In the genomic region with DNA sequence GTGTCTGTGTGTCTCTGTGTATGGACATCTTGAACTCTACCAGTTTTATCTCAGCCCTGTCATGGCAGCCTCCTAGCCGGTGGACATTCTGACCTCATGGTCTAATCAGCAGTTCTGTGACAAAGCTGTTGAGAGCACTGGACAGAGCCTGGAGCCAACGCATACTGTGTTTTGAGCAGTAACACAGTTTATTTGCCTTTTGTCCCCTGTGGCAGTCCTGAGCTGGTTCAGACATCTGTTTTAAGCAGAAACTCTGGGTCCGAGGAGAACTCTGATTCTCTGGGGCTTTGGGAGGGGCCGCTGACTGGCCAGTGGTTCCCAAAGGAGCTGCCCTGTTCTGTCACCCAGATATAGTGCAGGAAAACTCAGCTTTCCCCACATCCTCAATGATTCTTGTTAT, we compare ENCODE assay signal across 26 mouse cellular contexts. TPM values are rescaled to one million over a fixed set of nuclear protein-coding genes. Genes with fewer than 3 reads are reported as not detected.
DNase-seq lines count a peak whose midpoint lies in the region; ATAC-seq and TF ChIP-seq lines count a peak whose summit lies in the region.
"Had no signal": no experiment of that assay in that cellular context is flagged by ENCODE, and none has a peak within 500 bp of the region (broad histone marks: within the 10 kb centered on the region; RNA-seq: fewer than 3 reads in every experiment).

No protein-coding gene starts in this region.

- H3K27ac ChIP-seq in heart, embryonic 10.5 days = no peak overlapping the region
- peak overlapping the region; percentile 31 for H3K27ac ChIP-seq in heart, embryonic 12.5 days (ENCODE audit: poor library complexity, severe bottlenecking)
- no peak overlapping the region for H3K27ac ChIP-seq in kidney, adult 2 months (ENCODE audit: insufficient read depth, low read depth, low read length)
- H3K27ac ChIP-seq: embryonic facial prominence, embryonic 10.5 days; embryonic facial prominence, embryonic 13.5 days; forebrain, embryonic 12.5 days; forebrain, embryonic 15.5 days; heart, adult 2 months; hindbrain, embryonic 12.5 days; hindbrain, embryonic 15.5 days had no signal

- no peaks in the 10 kb centered on the region for H3K36me3 ChIP-seq in heart, embryonic 10.5 days
- no peaks in the 10 kb centered on the region for H3K36me3 ChIP-seq in heart, embryonic 12.5 days
- no peaks in the 10 kb centered on the region for H3K36me3 ChIP-seq in kidney, adult 2 months (ENCODE audit: control insufficient read depth, insufficient read depth, low read length)
- H3K36me3 ChIP-seq: embryonic facial prominence, embryonic 10.5 days; embryonic facial prominence, embryonic 13.5 days; forebrain, embryonic 12.5 days; forebrain, embryonic 15.5 days; hindbrain, embryonic 12.5 days; hindbrain, embryonic 15.5 days had no signal

- no peak for ATAC-seq in heart, embryonic 12.5 days (ENCODE audit: insufficient number of reproducible peaks, low FRiP score)
- ATAC-seq: activated CD4-positive, CD25-positive, alpha-beta regulatory T cell, adult 4 months; forebrain, embryonic 15.5 days; intestine, postnatal 0 days had no signal

- TF ChIP-seq POLR2A in kidney, adult 2 months (IDR thresholded peaks at IDR 0.05; ENCODE audit: low read depth, low read length) = no peak

- peaks cover 5% of the 10 kb centered on the region for H3K4me1 ChIP-seq in heart, embryonic 10.5 days
- H3K4me1 ChIP-seq in heart, embryonic 12.5 days (replicated peaks) = peaks cover 16% of the 10 kb centered on the region
- H3K4me1 ChIP-seq in kidney, adult 2 months (ENCODE audit: control insufficient read depth, insufficient read depth, low read length) = no peaks in the 10 kb centered on the region
- H3K4me1 ChIP-seq: embryonic facial prominence, embryonic 10.5 days; embryonic facial prominence, embryonic 13.5 days; forebrain, embryonic 15.5 days; hindbrain, embryonic 15.5 days had no signal

- no peak overlapping the region for H3K4me2 ChIP-seq in heart, embryonic 12.5 days
- H3K4me2 ChIP-seq: embryonic facial prominence, embryonic 13.5 days; forebrain, embryonic 12.5 days; forebrain, embryonic 15.5 days; hindbrain, embryonic 12.5 days; hindbrain, embryonic 15.5 days had no signal

- H3K4me3 ChIP-seq in heart, embryonic 10.5 days = no peak overlapping the region
- H3K4me3 ChIP-seq in heart, embryonic 12.5 days = no peak overlapping the region
- H3K4me3 ChIP-seq in kidney, adult 2 months (ENCODE audit: insufficient read depth, low read depth, low read length) = no peak overlapping the region
- H3K4me3 ChIP-seq: embryonic facial prominence, embryonic 10.5 days; embryonic facial prominence, embryonic 13.5 days; erythroblast, embryonic 14.5 days; forebrain, embryonic 12.5 days; forebrain, embryonic 15.5 days; heart, adult 2 months; hindbrain, embryonic 12.5 days; hindbrain, embryonic 15.5 days had no signal

- intact Hi-C loops in gastrocnemius, postnatal 36 days (cut with DNase I) = loop anchor here (10.0 kb wide), 1 partner anchor 51 kb away; no protein-coding TSS in a partner anchor
- intact Hi-C loops in heart, postnatal 14 days (cut with DNase I) = loop anchor here (10.0 kb wide), 4 partner anchors 51 to 249 kb away; partner anchors contain the start of genes Serinc3 and Ttpal

- DNase-seq in gastrocnemius, postnatal 25 days = peak; percentile 17
- no peak for DNase-seq in gastrocnemius, postnatal 36 days
- peak; percentile 34 to 56 for DNase-seq in heart, adult 9 months (ENCODE audit: low spot score in 2 of 2)
- no peak for DNase-seq in heart, embryonic 10.5 days (ENCODE audit: low spot score)
- DNase-seq in heart, postnatal 14 days = peak; percentile 18 to 20
- DNase-seq in right cerebral cortex, adult 2 months (ENCODE audit: low spot score in 2 of 2) = no peak
- no peak for DNase-seq in kidney, adult 2 months
- DNase-seq: adrenal gland, adult 8-10 months; adrenal gland, postnatal 25 days; cerebellum, adult 11-12 months; cerebellum, adult 8-10 months; cerebellum, postnatal 10 days; cerebellum, postnatal 36 days; embryo, embryonic 11 days had no signal

- H3K9me3 ChIP-seq in heart, embryonic 10.5 days = no peaks in the 10 kb centered on the region
- H3K9me3 ChIP-seq in heart, embryonic 12.5 days (replicated peaks) = no peaks in the 10 kb centered on the region
- H3K9me3 ChIP-seq: embryonic facial prominence, embryonic 10.5 days; embryonic facial prominence, embryonic 13.5 days; forebrain, embryonic 12.5 days; forebrain, embryonic 15.5 days; hindbrain, embryonic 12.5 days; hindbrain, embryonic 15.5 days had no signal

- H3K27me3 ChIP-seq in heart, embryonic 10.5 days (ENCODE audit: insufficient read depth, poor library complexity, severe bottlenecking) = peaks cover 17% of the 10 kb centered on the region; the same call in 1 of the 2 replicates
- peaks cover 8% of the 10 kb centered on the region for H3K27me3 ChIP-seq in heart, embryonic 12.5 days (replicated peaks)
- no peaks in the 10 kb centered on the region for H3K27me3 ChIP-seq in kidney, adult 2 months (replicated peaks; ENCODE audit: control insufficient read depth, insufficient read depth, low read length)
- H3K27me3 ChIP-seq: embryonic facial prominence, embryonic 13.5 days; forebrain, embryonic 12.5 days; forebrain, embryonic 15.5 days; hindbrain, embryonic 15.5 days had no signal

- TF ChIP-seq CTCF in kidney, adult 2 months (conservative IDR thresholded peaks at IDR 0.05; ENCODE audit: insufficient read depth, insufficient read length, low read depth, low read length) = no peak

- 46% methylated on average over 4 of the region's 4 CpGs for WGBS in heart, embryonic 10.5 days
- WGBS in heart, embryonic 12.5 days = 26% methylated on average over 4 of the region's 4 CpGs
- 50% methylated on average over 4 of the region's 4 CpGs for WGBS in kidney, adult 2 months

- no peak overlapping the region for H3K9ac ChIP-seq in heart, embryonic 12.5 days
- H3K9ac ChIP-seq: embryonic facial prominence, embryonic 13.5 days; forebrain, embryonic 12.5 days; forebrain, embryonic 15.5 days; hindbrain, embryonic 12.5 days; hindbrain, embryonic 15.5 days had no signal

RNA-seq across cellular contexts. Expression of gene Ada, which starts 33.9 kb away (rescaled TPM):
- 1 to 10 TPM in 1 of 2 experiments, under 1 TPM in 1; 0.20 to 1.0 TPM for total RNA-seq in gastrocnemius, postnatal 25 days (2021)
- total RNA-seq in gastrocnemius, postnatal 36 days (2021) = under 1 TPM; 0.25 to 0.79 TPM
- 5.1 and 8.2 TPM in 2 replicates for polyA plus RNA-seq in heart, embryonic 10.5 days (2016; fragmentation: Nextera tagmentation; extraction: Ambion mirVana)
- 3.6 and 3.7 TPM in 2 replicates for polyA plus RNA-seq in heart, embryonic 12.5 days (2016; fragmentation: Nextera tagmentation; extraction: Ambion mirVana)
- 1 to 10 TPM; 1.2 to 3.2 TPM for total RNA-seq in heart, postnatal 14 days (2021)
- 1.8 and 2.4 TPM in 2 replicates for polyA plus RNA-seq in kidney, adult 2 months (2012; rRNA removed)

RNA-seq across cellular contexts. Expression of gene Ccn5, which starts 36.8 kb away (rescaled TPM):
- total RNA-seq in gastrocnemius, postnatal 25 days (2021) = 1 to 10 TPM in 1 of 2 experiments, under 1 TPM in 1; 0.20 to 1.3 TPM
- total RNA-seq in gastrocnemius, postnatal 36 days (2021) = under 1 TPM; 0.74 to 0.91 TPM
- polyA plus RNA-seq in heart, embryonic 10.5 days (2016; fragmentation: Nextera tagmentation; extraction: Ambion mirVana) = 0.28 TPM in 1 of 2 replicates, not detected in the other
- 0.14 and 0.26 TPM in 2 replicates for polyA plus RNA-seq in heart, embryonic 12.5 days (2016; fragmentation: Nextera tagmentation; extraction: Ambion mirVana)
- under 1 TPM; 0.29 to 0.88 TPM for total RNA-seq in heart, postnatal 14 days (2021)
- polyA plus RNA-seq in kidney, adult 2 months (2012; rRNA removed) = 0.41 and 1.3 TPM in 2 replicates
- total RNA-seq: adrenal gland, postnatal 25 days; hematopoietic stem cell, adult 5-6 weeks had no signal
- polyA plus RNA-seq: activated CD4-positive, CD25-positive, alpha-beta regulatory T cell, adult 4 months; erythroblast, embryonic 14.5 days; intestine, postnatal 0 days had no signal

Comparison
In these comparisons a context has a peak if more than half of its experiments do, and no peak if none do; other contexts are left out.
1. DNase-seq: peak in gastrocnemius, postnatal 25 days (single experiment), heart, adult 9 months (2 of 2) and heart, postnatal 14 days (2 of 2); none in gastrocnemius, postnatal 36 days (0 of 2), heart, embryonic 10.5 days (single experiment), right cerebral cortex, adult 2 months (0 of 2) and kidney, adult 2 months (single experiment).